Mouse (Mus musculus) liver, embryonic 15.5 days (tissue): ENCODE results near the gene Mob3a. TPM values are rescaled to one million over a fixed set of nuclear protein-coding genes. Genes with fewer than 3 reads are reported as not detected.

Experiments used
- ATAC-seq: fragments of 200-750 bp; cut with Nextera tagmentation; 2 replicates; pipeline ENCODE4 v1.8.0; 2017; ENCODE audit warnings: moderate number of reproducible peaks, mild to moderate bottlenecking, moderate library complexity; ENCODE audit not compliant: insufficient read depth
- H3K27ac ChIP-seq: fragments of 300-500 bp; sonication (generic); replicated peaks from 2 replicates; pipeline ENCODE4 v1.5.1; 2015; ENCODE audit warnings: mild to moderate bottlenecking, inconsistent platforms
- H3K27me3 ChIP-seq: fragments of 300-500 bp; sonication (generic); 2 replicates; pipeline ENCODE4 v1.6.1; 2015; ENCODE audit warnings: mild to moderate bottlenecking, inconsistent platforms
- H3K36me3 ChIP-seq: fragments of 300-500 bp; sonication (generic); replicated peaks from 2 replicates; pipeline ENCODE4 v1.6.1; 2015; ENCODE audit warnings: moderate library complexity, mild to moderate bottlenecking, inconsistent platforms
- H3K4me1 ChIP-seq: fragments of 300-500 bp; sonication (generic); replicated peaks from 2 replicates; pipeline ENCODE4 v1.6.1; 2015; ENCODE audit warnings: inconsistent platforms
- H3K4me2 ChIP-seq: fragments of 300-500 bp; sonication (generic); 2 replicates; pipeline ENCODE4 v1.6.1; 2015; ENCODE audit warnings: moderate library complexity, mild to moderate bottlenecking, inconsistent platforms
- H3K4me3 ChIP-seq: fragments of 300-500 bp; sonication (generic); replicated peaks from 2 replicates; pipeline ENCODE4 v1.5.1; 2015; ENCODE audit warnings: mild to moderate bottlenecking, inconsistent platforms
- H3K9ac ChIP-seq: fragments of 300-500 bp; sonication (generic); 2 replicates; pipeline ENCODE4 v1.6.1; 2015; ENCODE audit warnings: moderate library complexity, mild to moderate bottlenecking, inconsistent platforms
- H3K9me3 ChIP-seq: fragments of 300-500 bp; sonication (generic); replicated peaks from 2 replicates; pipeline ENCODE4 v1.6.1; 2016; ENCODE audit warnings: inconsistent platforms
- WGBS: fragments of 180-500 bp; shearing (Covaris S2); methylation state at CpG from one replicate; pipeline ENCODE4 v1.1.7; 2015; ENCODE audit warnings: mixed read lengths; ENCODE audit not compliant: insufficient replicate concordance; 5-methylcytosine and 5-hydroxymethylcytosine counted together
- polyA plus RNA-seq: library from polyadenylated mRNA; unstranded; fragments of >200 nt; fragmentation: Nextera tagmentation; extraction: Ambion mirVana; gene quantifications from 2 replicates; pipeline ENCODE4 v1.2.1, GENCODE M21; 2015

Gene Mob3a
- 28.0 and 31.6 TPM in 2 replicates for polyA plus RNA-seq

- Histone ChIP-seq H3K9ac (peak within 1 kb of the TSS; percentile 79), H3K4me1 (peaks cover 84% of the 10 kb centered on the region), H3K4me3 (peak within 1 kb of the TSS; percentile 74), H3K27ac (peak within 1 kb of the TSS; percentile 98), H3K9me3 (no peaks in the 10 kb centered on the region), H3K36me3 (peaks cover 18% of the 10 kb centered on the region), H3K27me3 (no peaks in the 10 kb centered on the region), H3K4me2 (peak within 1 kb of the TSS; percentile 95)
- peak; percentile 79 for ATAC-seq
- under 1% methylated on average over 59 of the region's 59 CpGs for WGBS
Observed at GRCm38 (mm10) chr10:80701721-80702535, at the start of gene Mob3a, which contains the start of gene Izumo4. Mob3a (minus strand) TSS chr10:80701977. Izumo4 (plus strand) TSS chr10:80702184.

GRCm38 (mm10) chr10:80751188-80751832 lies 49.5 kb upstream of the Mob3a start:
- Histone ChIP-seq H3K9me3 (no peaks in the 10 kb centered on the region), H3K36me3 (no peaks in the 10 kb centered on the region), H3K4me2 (peak overlapping the region; percentile 67), H3K9ac (no peak overlapping the region), H3K27me3 (no peaks in the 10 kb centered on the region), H3K4me1 (peaks cover 44% of the 10 kb centered on the region), H3K27ac (peak overlapping the region; percentile 64), H3K4me3 (peak overlapping the region; percentile 34)
- 1% methylated on average over 16 of the region's 16 CpGs for WGBS
- no peak for ATAC-seq

- Histone ChIP-seq H3K4me2 (no peak overlapping the region), H3K27me3 (no peaks in the 10 kb centered on the region), H3K9ac (no peak overlapping the region), H3K36me3 (no peaks in the 10 kb centered on the region), H3K27ac (no peak overlapping the region), H3K9me3 (no peaks in the 10 kb centered on the region), H3K4me1 (peaks cover 44% of the 10 kb centered on the region), H3K4me3 (no peak overlapping the region)
- no peak for ATAC-seq
- WGBS: 9% methylated on average over 6 of the region's 6 CpGs
Observed at GRCm38 (mm10) chr10:80748609-80749008, 46.8 kb upstream of the Mob3a start.

- no peaks in the 10 kb centered on the region for H3K27me3 ChIP-seq
- H3K9ac ChIP-seq: no peak overlapping the region
- no peak overlapping the region for H3K27ac ChIP-seq
- ATAC-seq: no peak
- H3K4me2 ChIP-seq: no peak overlapping the region
- no peak overlapping the region for H3K4me3 ChIP-seq
- H3K36me3 ChIP-seq: no peaks in the 10 kb centered on the region
- 3% methylated on average over 3 of the region's 3 CpGs for WGBS
- H3K9me3 ChIP-seq: no peaks in the 10 kb centered on the region
- peaks cover 47% of the 10 kb centered on the region for H3K4me1 ChIP-seq
Observed at GRCm38 (mm10) chr10:80747410-80747809, 45.6 kb upstream of the Mob3a start.

- H3K4me1 ChIP-seq: peaks cover 53% of the 10 kb centered on the region
- H3K9me3 ChIP-seq: no peaks in the 10 kb centered on the region
- no peak overlapping the region; the same call in 1 of the 2 replicates for H3K9ac ChIP-seq
- no peak overlapping the region; the same call in 1 of the 2 replicates for H3K4me2 ChIP-seq
- H3K4me3 ChIP-seq: no peak overlapping the region
- no peaks in the 10 kb centered on the region for H3K27me3 ChIP-seq
- whole genome bisulfite sequencing: 28% methylated on average over 5 of the region's 5 CpGs
- ATAC-seq: peak; percentile 40
- H3K36me3 ChIP-seq: no peaks in the 10 kb centered on the region
- peak overlapping the region; percentile 51; the same call in 1 of the 2 replicates for H3K27ac ChIP-seq
Observed at GRCm38 (mm10) chr10:80744262-80744661, 42.5 kb upstream of the Mob3a start.

GRCm38 (mm10) chr10:80742180-80742978 lies 40.6 kb upstream of the Mob3a start, which contains the start of gene Ap3d1:
Ap3d1 (minus strand) TSS chr10:80742264.
- no peaks in the 10 kb centered on the region for H3K9me3 ChIP-seq
- H3K4me1 ChIP-seq: peaks cover 60% of the 10 kb centered on the region
- 3% methylated on average over 25 of the region's 25 CpGs for WGBS

GRCm38 (mm10) chr10:80741634-80742179 lies 39.9 kb upstream of the Mob3a start:
- H3K9ac ChIP-seq: peak overlapping the region; percentile 89
- peak overlapping the region; percentile 77 for H3K27ac ChIP-seq
- H3K36me3 ChIP-seq: peaks cover 9% of the 10 kb centered on the region; the same call in 1 of the 2 replicates
- H3K4me1 ChIP-seq: peaks cover 67% of the 10 kb centered on the region
- H3K9me3 ChIP-seq: no peaks in the 10 kb centered on the region
- peak; percentile 46; the same call in 1 of the 2 replicates for ATAC-seq
- H3K27me3 ChIP-seq: no peaks in the 10 kb centered on the region
- under 1% methylated on average over 46 of the region's 46 CpGs for WGBS
- H3K4me2 ChIP-seq: peak overlapping the region; percentile 83
- H3K4me3 ChIP-seq: peak overlapping the region; percentile 81

More at GRCm38 (mm10) chr10:80742180-80742978, 40.6 kb upstream of the Mob3a start, which contains the start of gene Ap3d1:
- H3K27me3 ChIP-seq: no peaks in the 10 kb centered on the region
- peak within 1 kb of the TSS; percentile 89 for H3K9ac ChIP-seq
- H3K27ac ChIP-seq: peak within 1 kb of the TSS; percentile 77
- 0 out of 2 replicates have a peak, but pooled peaks cover 3% of the 10 kb centered on the region for H3K36me3 ChIP-seq
- H3K4me3 ChIP-seq: peak within 1 kb of the TSS; percentile 81
- H3K4me2 ChIP-seq: peak within 1 kb of the TSS; percentile 83
- peak; percentile 96 for ATAC-seq

- Histone ChIP-seq H3K9ac (peak overlapping the region; percentile 89), H3K9me3 (no peaks in the 10 kb centered on the region), H3K4me1 (peaks cover 71% of the 10 kb centered on the region), H3K36me3 (peaks cover 11% of the 10 kb centered on the region; the same call in 1 of the 2 replicates), H3K4me3 (peak overlapping the region; percentile 81), H3K4me2 (peak overlapping the region; percentile 83), H3K27me3 (no peaks in the 10 kb centered on the region), H3K27ac (peak overlapping the region; percentile 77)
- 7% methylated on average over 5 of the region's 5 CpGs for WGBS
- ATAC-seq: no peak
Observed at GRCm38 (mm10) chr10:80741146-80741545, 39.4 kb upstream of the Mob3a start.

- Histone ChIP-seq H3K36me3 (peaks cover 26% of the 10 kb centered on the region), H3K4me2 (no peak overlapping the region), H3K27me3 (no peaks in the 10 kb centered on the region), H3K4me1 (peaks cover 59% of the 10 kb centered on the region), H3K4me3 (no peak overlapping the region), H3K9me3 (no peaks in the 10 kb centered on the region), H3K9ac (no peak overlapping the region), H3K27ac (no peak overlapping the region)
- no peak for ATAC-seq
- 41% methylated on average over 1 of the region's 1 CpGs for WGBS
Observed at GRCm38 (mm10) chr10:80738657-80739056, 36.9 kb upstream of the Mob3a start.

GRCm38 (mm10) chr10:80736731-80737130 lies 35.0 kb upstream of the Mob3a start:
- no peak overlapping the region; the same call in 1 of the 2 replicates for H3K27ac ChIP-seq
- H3K27me3 ChIP-seq: no peaks in the 10 kb centered on the region
- peaks cover 49% of the 10 kb centered on the region for H3K4me1 ChIP-seq
- WGBS: 45% methylated on average over 5 of the region's 5 CpGs
- H3K9ac ChIP-seq: no peak overlapping the region
- no peaks in the 10 kb centered on the region for H3K9me3 ChIP-seq
- no peak overlapping the region for H3K4me3 ChIP-seq
- H3K36me3 ChIP-seq: peaks cover 44% of the 10 kb centered on the region
- H3K4me2 ChIP-seq: no peak overlapping the region
- ATAC-seq: no peak
